Mouse (Mus musculus) granulocyte monocyte progenitor cell, adult 5-6 weeks (primary cell): Measurements from ENCODE around the gene Atat1. TPM values are rescaled to one million over a fixed set of nuclear protein-coding genes. Genes with fewer than 3 reads are reported as not detected.

Experiments used
- ATAC-seq: replicated peaks from 2 replicates; pipeline ENCODE4 v1.8.0; 2016; ENCODE audit warnings: mild to moderate bottlenecking, moderate TSS enrichment, inconsistent platforms; ENCODE audit not compliant: poor library complexity, severe bottlenecking
- total RNA-seq, 2 experiments: library from RNA; stranded (forward) in 1 of 2; stranded (reverse) in 1 of 2; fragments of 200-712, 200-1000 nt in 1 of 2; fragments of >200 nt in 1 of 2; fragmentation: Nextera tagmentation in 1 of 2; gene quantifications; 2 replicates each; pipeline ENCODE4 v1.2.3; 2014 to 2017

Atat1 gene
- total RNA-seq, 2 experiments from 2014 or later, result 5.4 to 17.8 TPM

- no peak for ATAC-seq
Observed at GRCm38 (mm10) chr17:35882924-35883323, 27.0 kb downstream of the Atat1 start.

- peak; percentile 96 for ATAC-seq
Observed at GRCm38 (mm10) chr17:35879245-35880057, 30.4 kb downstream of the Atat1 start, which contains the start of gene Dhx16. Dhx16 (plus strand) TSS chr17:35879819.

GRCm38 (mm10) chr17:35874721-35875120, 35.2 kb downstream of the Atat1 start:
- ATAC-seq, result no peak

- ATAC-seq, result peak; percentile 47
Observed at GRCm38 (mm10) chr17:35873774-35874519, 35.9 kb downstream of the Atat1 start.

- ATAC-seq, result no peak
Observed at GRCm38 (mm10) chr17:35870884-35871696, 38.8 kb downstream of the Atat1 start.

GRCm38 (mm10) chr17:35870151-35870883, 39.6 kb downstream of the Atat1 start:
- ATAC-seq, result peak; percentile 72

- no peak for ATAC-seq
Observed at GRCm38 (mm10) chr17:35869346-35870067, 40.4 kb downstream of the Atat1 start.

- ATAC-seq, result no peak
Observed at GRCm38 (mm10) chr17:35868961-35869345, 40.9 kb downstream of the Atat1 start.

GRCm38 (mm10) chr17:35868165-35868820, 41.6 kb downstream of the Atat1 start:
- no peak for ATAC-seq

- ATAC-seq, result 0 out of 2 replicates have a peak, but pooled peaks have one; percentile 4
Observed at GRCm38 (mm10) chr17:35866911-35867890, 42.7 kb downstream of the Atat1 start.

GRCm38 (mm10) chr17:35866281-35866831, 43.5 kb downstream of the Atat1 start:
- ATAC-seq, result no peak

- peak; percentile 11 for ATAC-seq
Observed at GRCm38 (mm10) chr17:35865481-35866280, 44.2 kb downstream of the Atat1 start, which contains the start of gene Ppp1r18. Ppp1r18 (plus strand) TSS chr17:35865593.

GRCm38 (mm10) chr17:35864832-35865353, 45.0 kb downstream of the Atat1 start:
- ATAC-seq, result no peak

- ATAC-seq, result peak; percentile 82
Observed at GRCm38 (mm10) chr17:35861198-35861857, 48.5 kb downstream of the Atat1 start, which contains the start of gene Nrm. Nrm (plus strand) TSS chr17:35861318.

GRCm38 (mm10) chr17:35860831-35861197, 49.1 kb downstream of the Atat1 start:
- no peak for ATAC-seq

- ATAC-seq, result no peak
Observed at GRCm38 (mm10) chr17:35859835-35860234, 50.0 kb downstream of the Atat1 start.
